Mouse (Mus musculus) megakaryocyte, embryonic 14.5 days (primary cell): ENCODE data around the gene Cdk14. TPM values are rescaled to one million over a fixed set of nuclear protein-coding genes. Genes with fewer than 3 reads are reported as not detected.

ENCODE experiments used
- H3K27me3 ChIP-seq: replicated peaks from 2 replicates; pipeline ENCODE3; 2012; ENCODE audit warnings: inconsistent platforms
- H3K36me3 ChIP-seq: replicated peaks from 2 replicates; pipeline ENCODE3; 2012; ENCODE audit warnings: low read length, inconsistent platforms, mixed read lengths
- H3K4me1 ChIP-seq: 2 replicates; pipeline ENCODE4 v1.6.1; 2012; ENCODE audit warnings: inconsistent platforms
- H3K4me3 ChIP-seq: replicated peaks from 2 replicates; pipeline ENCODE3; 2012; ENCODE audit warnings: moderate library complexity, mild to moderate bottlenecking, inconsistent platforms
- H3K9me3 ChIP-seq: 2 replicates; pipeline ENCODE4 v1.6.1; 2012; ENCODE audit warnings: inconsistent platforms
- FLI1 ChIP-seq: IDR thresholded peaks from 2 replicates; pipeline ENCODE4 v1.6.1; 2012; ENCODE audit warnings: low read length, inconsistent platforms, mixed read lengths
- GATA1 ChIP-seq: IDR thresholded peaks from 3 replicates; pipeline ENCODE4 v1.6.1; 2012; ENCODE audit warnings: mixed read lengths, low read length, inconsistent platforms, borderline replicate concordance
- polyA plus RNA-seq: library from polyadenylated mRNA; stranded (reverse); fragments of >175 nt; gene quantifications from 2 replicates; pipeline ENCODE4 v1.2.3, GENCODE M21; 2012; ENCODE audit warnings: low replicate concordance; ENCODE audit not compliant: insufficient read depth

Cdk14 gene
- polyA plus RNA-seq, 1 experiment, result 0.21 TPM

GRCm38 (mm10) chr5:4893852-4894207, 526.3 kb downstream of the Cdk14 start:
- Histone ChIP-seq H3K36me3 (no peaks in the 10 kb centered on the region), H3K27me3 (no peaks in the 10 kb centered on the region), H3K4me1 (0 out of 2 replicates have a peak, but pooled peaks cover 4% of the 10 kb centered on the region), H3K9me3 (no peaks in the 10 kb centered on the region), H3K4me3 (no peak overlapping the region)
- TF ChIP-seq FLI1 (no peak), GATA1 (no peak)

GRCm38 (mm10) chr5:4893206-4893851, 526.8 kb downstream of the Cdk14 start:
- Histone ChIP-seq H3K4me3 (no peak overlapping the region), H3K36me3 (no peaks in the 10 kb centered on the region), H3K9me3 (no peaks in the 10 kb centered on the region), H3K27me3 (no peaks in the 10 kb centered on the region), H3K4me1 (0 out of 2 replicates have a peak, but pooled peaks cover under 1% of the 10 kb centered on the region)
- TF ChIP-seq GATA1 (no peak), FLI1 (no peak)

GRCm38 (mm10) chr5:4892734-4893133, 527.4 kb downstream of the Cdk14 start:
- TF ChIP-seq GATA1, result no peak
- TF ChIP-seq FLI1, result no peak

GRCm38 (mm10) chr5:4891862-4892704, 528.0 kb downstream of the Cdk14 start:
- no peak for TF ChIP-seq GATA1
- Histone ChIP-seq H3K4me1 (no peaks in the 10 kb centered on the region), H3K4me3 (no peak overlapping the region), H3K27me3 (no peaks in the 10 kb centered on the region), H3K36me3 (no peaks in the 10 kb centered on the region), H3K9me3 (no peaks in the 10 kb centered on the region)

More at GRCm38 (mm10) chr5:4892734-4893133, 527.4 kb downstream of the Cdk14 start:
- H3K4me1 ChIP-seq, result no peaks in the 10 kb centered on the region
- H3K36me3 ChIP-seq, result no peaks in the 10 kb centered on the region
- H3K4me3 ChIP-seq, result no peak overlapping the region
- H3K9me3 ChIP-seq, result no peaks in the 10 kb centered on the region
- H3K27me3 ChIP-seq, result no peaks in the 10 kb centered on the region

GRCm38 (mm10) chr5:4887069-4887468, 533.0 kb downstream of the Cdk14 start:
- no peaks in the 10 kb centered on the region for H3K36me3 ChIP-seq
- peaks cover under 1% of the 10 kb centered on the region for H3K9me3 ChIP-seq
- no peak overlapping the region for H3K4me3 ChIP-seq
- no peaks in the 10 kb centered on the region for H3K27me3 ChIP-seq
- TF ChIP-seq GATA1 (no peak), FLI1 (no peak)
- H3K4me1 ChIP-seq, result no peaks in the 10 kb centered on the region

- no peaks in the 10 kb centered on the region for H3K36me3 ChIP-seq
- H3K27me3 ChIP-seq, result no peaks in the 10 kb centered on the region
- no peak overlapping the region for H3K4me3 ChIP-seq
- TF ChIP-seq FLI1 (no peak), GATA1 (no peak)
- peaks cover 18% of the 10 kb centered on the region for H3K9me3 ChIP-seq
- H3K4me1 ChIP-seq, result no peaks in the 10 kb centered on the region
Measured at GRCm38 (mm10) chr5:4882841-4883240, 537.3 kb downstream of the Cdk14 start.

GRCm38 (mm10) chr5:4880331-4880730, 539.8 kb downstream of the Cdk14 start:
- no peaks in the 10 kb centered on the region for H3K4me1 ChIP-seq
- no peaks in the 10 kb centered on the region for H3K27me3 ChIP-seq
- TF ChIP-seq FLI1, result no peak
- TF ChIP-seq GATA1, result no peak

GRCm38 (mm10) chr5:4878934-4879333, 541.2 kb downstream of the Cdk14 start:
- H3K27me3 ChIP-seq, result no peaks in the 10 kb centered on the region
- peaks cover 21% of the 10 kb centered on the region for H3K9me3 ChIP-seq
- no peaks in the 10 kb centered on the region for H3K4me1 ChIP-seq
- H3K4me3 ChIP-seq, result no peak overlapping the region
- no peak for TF ChIP-seq FLI1
- TF ChIP-seq GATA1, result no peak
- no peaks in the 10 kb centered on the region for H3K36me3 ChIP-seq

More at GRCm38 (mm10) chr5:4880331-4880730, 539.8 kb downstream of the Cdk14 start:
- Histone ChIP-seq H3K4me3 (no peak overlapping the region), H3K36me3 (no peaks in the 10 kb centered on the region), H3K9me3 (peaks cover 18% of the 10 kb centered on the region)

- TF ChIP-seq FLI1 (no peak), GATA1 (no peak)
- Histone ChIP-seq H3K9me3 (peaks cover 21% of the 10 kb centered on the region), H3K4me1 (no peaks in the 10 kb centered on the region), H3K36me3 (no peaks in the 10 kb centered on the region), H3K27me3 (no peaks in the 10 kb centered on the region), H3K4me3 (no peak overlapping the region)
Measured at GRCm38 (mm10) chr5:4877638-4878037, 542.5 kb downstream of the Cdk14 start.

GRCm38 (mm10) chr5:4877131-4877631, 542.9 kb downstream of the Cdk14 start:
- H3K4me3 ChIP-seq, result no peak overlapping the region
- TF ChIP-seq GATA1, result no peak
- TF ChIP-seq FLI1, result no peak

More at GRCm38 (mm10) chr5:4877131-4877631, 542.9 kb downstream of the Cdk14 start:
- no peaks in the 10 kb centered on the region for H3K4me1 ChIP-seq
- peaks cover 21% of the 10 kb centered on the region for H3K9me3 ChIP-seq
- H3K27me3 ChIP-seq, result no peaks in the 10 kb centered on the region
- H3K36me3 ChIP-seq, result no peaks in the 10 kb centered on the region
